In the genomic region with DNA sequence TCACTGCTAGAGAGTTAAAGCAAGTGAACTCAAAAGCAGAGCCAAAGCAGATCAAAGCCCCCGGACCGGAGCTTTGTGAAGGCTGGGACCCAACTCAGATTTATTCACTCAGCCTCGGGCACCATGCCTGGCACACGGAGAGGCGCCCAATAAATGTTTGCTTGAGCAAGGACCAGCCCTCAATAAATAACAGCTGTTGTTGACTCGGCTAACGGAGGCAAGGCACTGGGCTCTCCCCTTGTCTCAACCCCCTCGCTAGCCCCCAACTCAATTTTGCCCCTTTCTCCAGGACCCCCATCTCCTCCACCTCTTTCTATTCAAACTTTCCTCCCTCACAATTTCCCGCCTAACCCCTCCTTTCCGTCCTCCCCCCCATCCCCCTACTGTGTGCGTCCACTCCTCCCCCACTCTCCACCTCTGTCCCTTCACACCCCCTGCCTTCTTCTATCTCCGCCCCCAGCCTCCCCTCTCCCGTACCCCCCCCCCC, we compare ENCODE assay signal across 8 mouse cellular contexts. TPM values are rescaled to one million over a fixed set of nuclear protein-coding genes. Genes with fewer than 3 reads are reported as not detected.
DNase-seq lines count a peak whose midpoint lies in the region; ATAC-seq and TF ChIP-seq lines count a peak whose summit lies in the region.

No protein-coding gene starts in this region.

- ATAC-seq in heart, embryonic 12.5 days (ENCODE audit: insufficient number of reproducible peaks, low FRiP score): peak; percentile 58
- ATAC-seq in embryonic facial prominence, embryonic 11.5 days (replicated peaks; ENCODE audit: insufficient number of reproducible peaks, low FRiP score, low TSS enrichment, low read depth): peak; percentile 37
- peak; percentile 66 for ATAC-seq in hindbrain, postnatal 0 days
- peak; percentile 53 for ATAC-seq in midbrain, embryonic 13.5 days

- H3K9ac ChIP-seq in heart, embryonic 12.5 days: peak overlapping the region; percentile 78
- peak overlapping the region; percentile 80 for H3K9ac ChIP-seq in embryonic facial prominence, embryonic 11.5 days (replicated peaks; ENCODE audit: low read length)
- H3K9ac ChIP-seq in hindbrain, postnatal 0 days (replicated peaks; ENCODE audit: low read length): peak overlapping the region; percentile 66
- peak overlapping the region; percentile 82 for H3K9ac ChIP-seq in midbrain, embryonic 13.5 days (replicated peaks)

- no peaks in the 10 kb centered on the region for H3K27me3 ChIP-seq in heart, embryonic 12.5 days (replicated peaks)
- no peaks in the 10 kb centered on the region for H3K27me3 ChIP-seq in embryonic facial prominence, embryonic 11.5 days (ENCODE audit: control insufficient read depth, insufficient read depth, low read length)
- H3K27me3 ChIP-seq in hindbrain, postnatal 0 days (ENCODE audit: insufficient read depth, low read length): no peaks in the 10 kb centered on the region
- no peaks in the 10 kb centered on the region for H3K27me3 ChIP-seq in midbrain, embryonic 13.5 days

- 0 out of 2 replicates have a peak overlapping the region, but pooled peaks have one; percentile 7 for H3K27ac ChIP-seq in heart, embryonic 12.5 days (ENCODE audit: poor library complexity, severe bottlenecking)
- peak overlapping the region; percentile 53 for H3K27ac ChIP-seq in embryonic facial prominence, embryonic 11.5 days (replicated peaks; ENCODE audit: low read depth, low read length)
- H3K27ac ChIP-seq in hindbrain, postnatal 0 days: peak overlapping the region; percentile 75
- peak overlapping the region; percentile 77 for H3K27ac ChIP-seq in midbrain, embryonic 13.5 days

- H3K4me3 ChIP-seq in heart, embryonic 12.5 days: peak overlapping the region; percentile 71
- H3K4me3 ChIP-seq in embryonic facial prominence, embryonic 11.5 days (ENCODE audit: low read depth, low read length): peak overlapping the region; percentile 65
- H3K4me3 ChIP-seq in hindbrain, postnatal 0 days (ENCODE audit: low read length): peak overlapping the region; percentile 63
- H3K4me3 ChIP-seq in midbrain, embryonic 13.5 days (replicated peaks): peak overlapping the region; percentile 71

- WGBS in heart, embryonic 12.5 days: 10% methylated on average over 11 of the region's 13 CpGs
- WGBS in embryonic facial prominence, embryonic 11.5 days: 5% methylated on average over 12 of the region's 13 CpGs
- WGBS in hindbrain, postnatal 0 days: 5% methylated on average over 13 of the region's 13 CpGs
- 2% methylated on average over 13 of the region's 13 CpGs for WGBS in midbrain, embryonic 13.5 days

- no peak for TF ChIP-seq CTCF in hindbrain, postnatal 0 days (IDR thresholded peaks at IDR 0.05; ENCODE audit: low read depth)

- peak overlapping the region; percentile 75 for H3K4me2 ChIP-seq in heart, embryonic 12.5 days
- H3K4me2 ChIP-seq in embryonic facial prominence, embryonic 11.5 days (ENCODE audit: low read depth, low read length): peak overlapping the region; percentile 75
- peak overlapping the region; percentile 65 for H3K4me2 ChIP-seq in hindbrain, postnatal 0 days (ENCODE audit: low read depth, low read length)
- H3K4me2 ChIP-seq in midbrain, embryonic 13.5 days (replicated peaks): peak overlapping the region; percentile 74

- peaks cover 11% of the 10 kb centered on the region for H3K36me3 ChIP-seq in heart, embryonic 12.5 days
- no peaks in the 10 kb centered on the region for H3K36me3 ChIP-seq in embryonic facial prominence, embryonic 11.5 days (replicated peaks; ENCODE audit: control insufficient read depth, insufficient read depth, low read depth, low read length)
- no peaks in the 10 kb centered on the region for H3K36me3 ChIP-seq in hindbrain, postnatal 0 days (ENCODE audit: insufficient read depth, low read length)
- peaks cover 1% of the 10 kb centered on the region for H3K36me3 ChIP-seq in midbrain, embryonic 13.5 days

- no peak for DNase-seq in heart, adult 8-10 months (ENCODE audit: low spot score)
- DNase-seq in CD4-positive helper T cell, adult 2 months (ENCODE audit: low read depth, low spot score): peak; percentile 12
- no peak for DNase-seq in embryonic facial prominence, embryonic 11.5 days (ENCODE audit: low spot score)
- peak; percentile 29 for DNase-seq in hindbrain, postnatal 0 days (ENCODE audit: low spot score)
- DNase-seq in gastrocnemius, postnatal 36 days: no peak
- no peak for DNase-seq in gastrocnemius, adult 8-10 months (ENCODE audit: low spot score in 2 of 2)

- H3K4me1 ChIP-seq in heart, embryonic 12.5 days (replicated peaks): peaks cover 21% of the 10 kb centered on the region
- no peaks in the 10 kb centered on the region for H3K4me1 ChIP-seq in embryonic facial prominence, embryonic 11.5 days (ENCODE audit: control insufficient read depth, insufficient read depth, low read length)
- H3K4me1 ChIP-seq in hindbrain, postnatal 0 days (ENCODE audit: insufficient read depth, low read length): peaks cover 3% of the 10 kb centered on the region
- H3K4me1 ChIP-seq in midbrain, embryonic 13.5 days (replicated peaks): peaks cover 29% of the 10 kb centered on the region

- H3K9me3 ChIP-seq in heart, embryonic 12.5 days (replicated peaks): no peaks in the 10 kb centered on the region
- no peaks in the 10 kb centered on the region for H3K9me3 ChIP-seq in embryonic facial prominence, embryonic 11.5 days (replicated peaks; ENCODE audit: control insufficient read depth, low read length)
- H3K9me3 ChIP-seq in hindbrain, postnatal 0 days (ENCODE audit: low read length): no peaks in the 10 kb centered on the region
- no peaks in the 10 kb centered on the region for H3K9me3 ChIP-seq in midbrain, embryonic 13.5 days

- intact Hi-C loops in gastrocnemius, postnatal 36 days (cut with DNase I): no loop called here

RNA-seq across cellular contexts. Expression of a gene that starts 0.5 kb away (rescaled TPM):
- polyA plus RNA-seq in heart, embryonic 12.5 days (2016; fragmentation: Nextera tagmentation; extraction: Ambion mirVana): 44.1 and 49.0 TPM in 2 replicates
- total RNA-seq in heart, adult 8-10 months (2022): 10 to 100 TPM; 10.9 to 14.0 (median 11.9) TPM
- 36.1 and 38.9 TPM in 2 replicates for polyA plus RNA-seq in embryonic facial prominence, embryonic 11.5 days (2014; fragmentation: Nextera tagmentation; extraction: Ambion mirVana)
- 49.3 and 56.4 TPM in 2 replicates for total RNA-seq in hindbrain, postnatal 0 days (2014; rRNA removed)
- polyA plus RNA-seq in hindbrain, postnatal 0 days (2015; fragmentation: Nextera tagmentation; extraction: Ambion mirVana): 35.6 and 35.9 TPM in 2 replicates
- polyA plus RNA-seq in midbrain, embryonic 13.5 days (2015; fragmentation: Nextera tagmentation; extraction: Ambion mirVana): 45.6 and 47.9 TPM in 2 replicates
- 1 to 10 TPM; 8.0 to 9.4 TPM for total RNA-seq in gastrocnemius, postnatal 36 days (2021)
- 1 to 10 TPM; 2.6 to 5.4 (median 3.2) TPM for total RNA-seq in gastrocnemius, adult 8-10 months (2022)

RNA-seq across cellular contexts. Expression of a gene that starts 32.0 kb away (rescaled TPM):
- polyA plus RNA-seq in heart, embryonic 12.5 days (2016; fragmentation: Nextera tagmentation; extraction: Ambion mirVana): 1.6 and 1.9 TPM in 2 replicates
- total RNA-seq in heart, adult 8-10 months (2022): 1 to 10 TPM; 1.2 to 2.7 (median 1.4) TPM
- 1.6 and 2.2 TPM in 2 replicates for polyA plus RNA-seq in embryonic facial prominence, embryonic 11.5 days (2014; fragmentation: Nextera tagmentation; extraction: Ambion mirVana)
- 2.6 and 2.7 TPM in 2 replicates for total RNA-seq in hindbrain, postnatal 0 days (2014; rRNA removed)
- polyA plus RNA-seq in hindbrain, postnatal 0 days (2015; fragmentation: Nextera tagmentation; extraction: Ambion mirVana): 1.2 TPM in 2 replicates
- polyA plus RNA-seq in midbrain, embryonic 13.5 days (2015; fragmentation: Nextera tagmentation; extraction: Ambion mirVana): 1.4 and 2.4 TPM in 2 replicates
- total RNA-seq in gastrocnemius, postnatal 36 days (2021): 1 to 10 TPM in 1 of 2 experiments, under 1 TPM in 1; 0.77 to 1.4 TPM
- 1 to 10 TPM in 1 of 4 experiments, under 1 TPM in 3; 0.07 to 2.0 (median 0.34) TPM for total RNA-seq in gastrocnemius, adult 8-10 months (2022)

Comparison
In these comparisons a context has a peak if more than half of its experiments do, and no peak if none do; other contexts are left out.
1. H3K27ac ChIP-seq: peak in every context shown above with its lines; median percentile 77 in midbrain, embryonic 13.5 days; 75 in hindbrain, postnatal 0 days; 53 in embryonic facial prominence, embryonic 11.5 days; 7 in heart, embryonic 12.5 days.
2. DNase-seq: peak in CD4-positive helper T cell, adult 2 months (single experiment) and hindbrain, postnatal 0 days (single experiment); none in heart, adult 8-10 months (single experiment), embryonic facial prominence, embryonic 11.5 days (single experiment), gastrocnemius, postnatal 36 days (0 of 2) and gastrocnemius, adult 8-10 months (0 of 2).
3. Peak in every context shown above with its lines, with median percentiles within 50 percentile points of each other: ATAC-seq, H3K4me2 ChIP-seq, H3K4me3 ChIP-seq and H3K9ac ChIP-seq.